Mouse (Mus musculus) midbrain, embryonic 13.5 days (tissue): Measurements from ENCODE around the gene Chil1. TPM values are rescaled to one million over a fixed set of nuclear protein-coding genes. Genes with fewer than 3 reads are reported as not detected.

Experiments
- ATAC-seq: fragments of 200-750 bp; cut with Nextera tagmentation; 2 replicates; pipeline ENCODE4 v1.8.0; 2017; ENCODE audit warnings: mild to moderate bottlenecking, moderate TSS enrichment, moderate library complexity
- H3K27ac ChIP-seq: fragments of 300-500 bp; sonication (generic); 2 replicates; pipeline ENCODE4 v1.5.1; 2015; ENCODE audit warnings: inconsistent platforms, mild to moderate bottlenecking, moderate library complexity
- H3K27me3 ChIP-seq: fragments of 300-500 bp; sonication (generic); 2 replicates; pipeline ENCODE4 v1.6.1; 2015; ENCODE audit warnings: mild to moderate bottlenecking, inconsistent platforms
- H3K36me3 ChIP-seq: fragments of 300-500 bp; sonication (generic); 2 replicates; pipeline ENCODE4 v1.6.1; 2015; ENCODE audit warnings: mild to moderate bottlenecking, inconsistent platforms
- H3K4me1 ChIP-seq: fragments of 300-500 bp; sonication (generic); replicated peaks from 2 replicates; pipeline ENCODE4 v1.6.1; 2015; ENCODE audit warnings: inconsistent platforms
- H3K4me2 ChIP-seq: fragments of 300-500 bp; sonication (generic); replicated peaks from 2 replicates; pipeline ENCODE4 v1.6.1; 2015; ENCODE audit warnings: moderate library complexity, mild to moderate bottlenecking, inconsistent platforms
- H3K4me3 ChIP-seq: fragments of 300-500 bp; sonication (generic); replicated peaks from 2 replicates; pipeline ENCODE4 v1.5.1; 2015; ENCODE audit warnings: mild to moderate bottlenecking, inconsistent platforms
- H3K9ac ChIP-seq: fragments of 300-500 bp; sonication (generic); replicated peaks from 2 replicates; pipeline ENCODE4 v1.6.1; 2015; ENCODE audit warnings: mild to moderate bottlenecking, inconsistent platforms
- H3K9me3 ChIP-seq: fragments of 300-500 bp; sonication (generic); 2 replicates; pipeline ENCODE4 v1.6.1; 2016; ENCODE audit warnings: mild to moderate bottlenecking, inconsistent platforms
- WGBS: fragments of 180-500 bp; shearing (Covaris S2); methylation state at CpG from one replicate; pipeline ENCODE4 v1.1.7; 2015; 5-methylcytosine and 5-hydroxymethylcytosine counted together
- polyA plus RNA-seq: library from polyadenylated mRNA; unstranded; fragments of >200 nt; fragmentation: Nextera tagmentation; extraction: Ambion mirVana; gene quantifications from 2 replicates; pipeline ENCODE4 v1.2.1, GENCODE M21; 2015

Gene Chil1
- polyA plus RNA-seq, 1 experiment from 2014 or later = 2.6 TPM

DNA sequence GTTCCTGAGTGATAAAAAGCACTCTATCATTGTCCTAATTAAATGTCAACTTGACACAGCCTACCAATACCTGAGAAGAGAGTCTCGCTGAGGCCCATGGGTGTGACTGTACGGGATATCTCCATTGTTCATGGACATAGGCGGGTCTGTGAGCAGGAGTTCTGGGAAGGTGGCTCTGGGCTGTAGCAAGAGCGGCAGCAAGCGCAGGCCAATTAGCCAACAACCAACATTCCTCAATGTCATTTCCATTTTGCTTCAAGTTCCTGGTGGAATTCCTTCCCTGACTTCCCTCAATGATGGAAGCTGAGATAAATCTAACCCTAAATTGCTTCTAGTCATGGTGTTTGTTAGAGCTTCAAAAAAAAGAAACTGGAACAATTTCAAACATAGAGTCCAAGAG lies 4.0 kb upstream of the Chil1 start:
- no peak for ATAC-seq
- H3K9ac ChIP-seq = no peak overlapping the region
- 0 out of 2 replicates have a peak, but pooled peaks cover 3% of the 10 kb centered on the region for H3K4me1 ChIP-seq
- H3K4me2 ChIP-seq = no peak overlapping the region
- H3K9me3 ChIP-seq = no peaks in the 10 kb centered on the region
- 92% methylated on average over 5 of the region's 5 CpGs for WGBS
- no peak overlapping the region for H3K4me3 ChIP-seq
- H3K27me3 ChIP-seq = no peaks in the 10 kb centered on the region
- no peaks in the 10 kb centered on the region for H3K36me3 ChIP-seq
- H3K27ac ChIP-seq = no peak overlapping the region

DNA sequence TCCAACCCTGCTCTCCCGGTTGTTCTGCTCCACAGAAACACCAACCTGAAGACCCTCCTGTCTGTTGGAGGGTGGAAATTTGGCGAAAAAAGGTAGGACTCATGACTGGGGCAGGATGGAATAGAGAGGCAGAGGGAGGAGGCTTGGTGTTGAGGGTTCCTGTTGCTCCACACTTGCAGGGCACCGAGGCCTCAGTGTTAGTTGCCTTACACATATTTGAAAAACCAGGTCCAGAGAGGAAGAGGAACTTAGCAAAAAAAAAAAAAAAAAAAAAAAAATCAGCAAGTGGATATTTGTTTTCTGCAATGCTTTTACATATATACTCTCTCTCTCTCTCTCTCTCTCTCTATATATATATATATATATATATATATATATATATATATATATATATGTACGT lies 2.1 kb downstream of the Chil1 start:
- no peaks in the 10 kb centered on the region for H3K36me3 ChIP-seq
- H3K9ac ChIP-seq = no peak overlapping the region
- 0 out of 2 replicates have a peak, but pooled peaks cover 9% of the 10 kb centered on the region for H3K27me3 ChIP-seq
- no peak for ATAC-seq
- no peaks in the 10 kb centered on the region for H3K9me3 ChIP-seq
- no peak overlapping the region for H3K4me3 ChIP-seq
- 95% methylated on average over 4 of the region's 4 CpGs for WGBS
- peaks cover 14% of the 10 kb centered on the region for H3K4me1 ChIP-seq
- H3K27ac ChIP-seq = no peak overlapping the region
- H3K4me2 ChIP-seq = no peak overlapping the region

DNA sequence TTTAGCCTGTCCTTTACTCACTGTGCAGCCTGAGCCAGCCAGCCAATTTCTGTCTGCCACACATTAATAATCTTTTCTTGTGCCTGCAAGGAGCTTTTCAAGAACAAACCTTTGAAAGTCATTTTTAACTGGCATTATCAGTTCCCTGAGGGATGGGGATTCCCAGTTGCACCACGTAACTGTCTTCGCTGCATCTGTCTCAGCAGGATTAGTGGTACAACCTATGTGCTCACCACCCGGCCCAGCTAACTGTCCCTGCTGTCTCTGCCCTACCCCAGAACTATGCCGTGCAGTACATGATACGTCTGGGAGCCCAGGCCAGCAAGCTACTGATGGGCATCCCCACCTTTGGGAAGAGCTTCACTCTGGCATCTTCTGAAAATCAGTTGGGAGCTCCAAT lies 6.2 kb downstream of the Chil1 start:
- 58% methylated on average over 5 of the region's 5 CpGs for WGBS
- no peaks in the 10 kb centered on the region for H3K36me3 ChIP-seq
- no peak overlapping the region for H3K4me3 ChIP-seq
- H3K27ac ChIP-seq = peak overlapping the region; percentile 45; the same call in 1 of the 2 replicates
- no peak overlapping the region for H3K4me2 ChIP-seq
- peaks cover 20% of the 10 kb centered on the region for H3K4me1 ChIP-seq
- H3K9me3 ChIP-seq = no peaks in the 10 kb centered on the region
- ATAC-seq = 0 out of 2 replicates have a peak, but pooled peaks have one; percentile 27
- H3K27me3 ChIP-seq = 0 out of 2 replicates have a peak, but pooled peaks cover 9% of the 10 kb centered on the region
- H3K9ac ChIP-seq = no peak overlapping the region

DNA sequence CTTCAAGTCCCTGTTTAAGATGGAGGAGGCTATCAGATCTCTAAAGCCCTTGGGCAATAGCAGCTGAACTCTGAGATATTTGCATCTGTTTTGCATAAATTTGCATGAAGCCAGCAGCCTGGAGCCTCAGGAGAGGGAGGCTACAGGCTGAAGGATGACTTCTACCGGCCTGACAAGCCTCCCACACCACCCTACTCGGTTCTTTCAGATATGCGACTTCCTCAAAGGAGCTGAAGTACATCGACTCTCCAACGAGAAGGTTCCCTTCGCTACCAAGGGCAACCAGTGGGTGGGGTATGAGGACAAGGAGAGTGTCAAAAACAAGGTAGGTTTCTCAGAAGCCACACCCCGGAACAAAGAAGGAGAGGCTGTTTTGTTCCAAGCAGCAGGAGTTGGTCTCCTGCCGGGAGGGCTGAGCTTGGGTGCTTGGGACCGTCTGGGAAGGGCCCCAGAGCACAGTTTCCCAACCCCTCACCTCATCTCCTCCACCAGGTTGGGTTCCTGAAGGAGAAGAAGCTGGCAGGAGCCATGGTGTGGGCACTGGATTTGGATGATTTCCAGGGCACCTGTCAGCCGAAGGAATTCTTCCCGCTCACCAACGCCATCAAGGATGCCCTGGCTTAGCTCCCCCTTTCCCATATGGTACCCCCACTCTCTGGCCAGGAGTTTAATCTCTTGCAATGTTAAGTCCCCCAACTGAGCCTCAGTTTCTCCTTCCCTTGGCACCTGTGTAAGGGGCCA lies 7.2 kb downstream of the Chil1 start:
- peak; percentile 66 for ATAC-seq
- Histone ChIP-seq H3K4me3 (no peak overlapping the region), H3K36me3 (no peaks in the 10 kb centered on the region), H3K4me2 (peak overlapping the region; percentile 4; the same call in 1 of the 2 replicates), H3K9me3 (no peaks in the 10 kb centered on the region), H3K9ac (no peak overlapping the region), H3K27ac (peak overlapping the region; percentile 45; the same call in 1 of the 2 replicates), H3K4me1 (peaks cover 20% of the 10 kb centered on the region), H3K27me3 (0 out of 2 replicates have a peak, but pooled peaks cover 4% of the 10 kb centered on the region)
- 26% methylated on average over 12 of the region's 12 CpGs for WGBS

DNA sequence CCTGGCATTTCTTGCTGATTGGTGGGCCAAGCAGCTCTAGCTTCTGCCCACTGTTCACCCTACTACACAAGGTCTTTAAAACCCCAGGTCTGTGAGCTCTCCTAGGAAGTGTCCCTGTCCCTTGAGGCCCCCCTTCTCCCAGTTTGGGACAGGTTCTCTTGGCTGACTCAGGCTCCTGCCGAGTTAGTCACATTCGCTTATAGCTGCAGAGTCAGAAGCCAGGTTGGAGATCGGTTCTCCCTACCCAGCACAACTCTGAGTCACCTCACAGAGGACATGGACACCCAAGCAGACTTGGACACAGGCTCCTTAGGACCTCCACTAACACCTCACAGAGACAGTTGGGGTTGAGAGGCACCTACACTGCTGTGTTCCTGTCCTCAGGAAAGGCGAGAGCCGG lies 9.2 kb downstream of the Chil1 start:
- Histone ChIP-seq H3K9me3 (no peaks in the 10 kb centered on the region), H3K27ac (no peak overlapping the region)
- 86% methylated on average over 5 of the region's 5 CpGs for WGBS

DNA sequence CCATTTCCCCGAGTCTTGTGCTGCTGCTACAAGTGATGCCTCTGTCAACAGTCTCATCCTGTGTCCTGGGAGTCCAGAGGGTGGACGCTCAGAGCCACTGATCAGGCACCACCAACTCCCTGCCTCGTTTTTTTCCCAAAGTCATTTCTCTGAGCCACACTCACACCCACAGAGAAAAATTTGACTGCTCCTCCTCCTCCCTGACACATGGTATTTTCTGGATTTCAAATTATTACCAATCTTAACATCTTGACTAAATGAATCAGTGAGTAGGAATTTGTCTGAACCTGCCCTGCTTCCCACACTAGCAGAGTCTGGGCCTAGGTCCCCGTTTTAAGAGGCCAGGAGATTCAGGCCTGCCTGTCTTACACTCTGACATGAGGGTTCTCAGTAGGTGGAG lies 10.0 kb downstream of the Chil1 start:
- no peaks in the 10 kb centered on the region for H3K9me3 ChIP-seq

More for the DNA sequence above, 9.2 kb downstream of the Chil1 start:
- no peak for ATAC-seq
- H3K36me3 ChIP-seq = no peaks in the 10 kb centered on the region
- no peak overlapping the region for H3K9ac ChIP-seq
- H3K4me1 ChIP-seq = peaks cover 27% of the 10 kb centered on the region
- H3K4me2 ChIP-seq = no peak overlapping the region
- 0 out of 2 replicates have a peak, but pooled peaks cover 2% of the 10 kb centered on the region for H3K27me3 ChIP-seq
- H3K4me3 ChIP-seq = no peak overlapping the region

DNA sequence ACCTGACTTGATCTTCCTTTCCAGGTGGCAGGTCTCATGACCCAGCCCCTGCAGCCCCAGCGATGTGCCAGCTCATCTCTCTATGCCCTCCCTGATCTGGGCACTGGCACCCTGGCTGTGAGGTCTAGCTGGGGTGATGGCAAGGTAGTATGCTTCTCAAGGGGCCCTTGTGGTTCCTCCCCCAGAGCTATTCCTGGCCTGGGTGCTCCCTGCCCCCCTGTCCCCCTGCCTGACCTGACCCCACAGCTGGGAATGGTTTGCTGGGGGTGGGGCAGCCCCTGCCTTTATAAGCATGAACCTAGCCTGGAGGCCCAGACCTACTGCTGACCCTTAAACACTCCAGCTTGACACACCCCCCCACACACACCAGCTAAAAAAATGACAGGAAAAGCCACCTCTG lies 11.2 kb downstream of the Chil1 start, which contains the start of gene Mybph:
Gene Mybph (plus strand): TSS at position 323 of the 400 bp plus-strand sequence.
- no peaks in the 10 kb centered on the region for H3K9me3 ChIP-seq
- no peak within 1 kb of the TSS for H3K4me2 ChIP-seq
- no peak within 1 kb of the TSS for H3K9ac ChIP-seq
- H3K27me3 ChIP-seq = no peaks in the 10 kb centered on the region
- no peaks in the 10 kb centered on the region for H3K36me3 ChIP-seq
- H3K4me1 ChIP-seq = peaks cover 23% of the 10 kb centered on the region
- no peak for ATAC-seq
- no peak within 1 kb of the TSS for H3K27ac ChIP-seq
- no peak within 1 kb of the TSS for H3K4me3 ChIP-seq
- WGBS = 94% methylated on average over 1 of the region's 1 CpGs

More for the DNA sequence above, 10.0 kb downstream of the Chil1 start:
- H3K27me3 ChIP-seq = no peaks in the 10 kb centered on the region
- no peak for ATAC-seq
- no peak overlapping the region for H3K9ac ChIP-seq
- peaks cover 27% of the 10 kb centered on the region for H3K4me1 ChIP-seq
- no peak overlapping the region for H3K4me3 ChIP-seq
- H3K4me2 ChIP-seq = no peak overlapping the region
- no peak overlapping the region for H3K27ac ChIP-seq
- 59% methylated on average over 4 of the region's 4 CpGs for WGBS
- H3K36me3 ChIP-seq = no peaks in the 10 kb centered on the region

DNA sequence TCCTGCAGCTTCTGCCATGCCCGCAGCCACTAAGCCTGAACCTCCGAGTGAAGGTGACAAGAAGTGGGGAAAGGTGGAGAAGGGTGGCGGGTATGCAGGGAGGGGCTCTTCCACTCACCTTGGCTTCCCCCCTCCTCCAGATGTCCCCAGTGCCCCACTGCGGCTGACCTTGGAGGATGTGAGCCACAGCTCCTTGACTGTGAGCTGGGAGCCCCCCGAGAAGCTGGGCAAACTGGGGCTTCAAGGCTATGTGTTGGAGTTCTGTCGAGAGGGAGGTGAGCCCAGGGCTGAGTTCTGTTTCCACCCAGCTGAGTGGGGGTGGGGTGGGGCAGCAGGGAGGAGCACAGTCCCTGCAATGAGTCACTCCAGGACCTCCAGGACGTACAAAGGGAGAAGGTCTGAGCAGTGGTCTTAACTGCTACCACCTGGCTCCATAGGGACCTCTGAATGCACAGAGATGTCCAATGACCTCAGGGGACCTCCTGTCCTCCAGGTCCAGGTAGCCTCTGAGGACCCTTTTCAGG lies 11.8 kb downstream of the Chil1 start:
- H3K36me3 ChIP-seq = no peaks in the 10 kb centered on the region
- no peak overlapping the region for H3K27ac ChIP-seq
- no peak overlapping the region for H3K4me3 ChIP-seq
- ATAC-seq = no peak
- 73% methylated on average over 7 of the region's 7 CpGs for WGBS
- H3K4me2 ChIP-seq = no peak overlapping the region
- no peaks in the 10 kb centered on the region for H3K27me3 ChIP-seq
- no peak overlapping the region for H3K9ac ChIP-seq
- no peaks in the 10 kb centered on the region for H3K9me3 ChIP-seq
- peaks cover 17% of the 10 kb centered on the region for H3K4me1 ChIP-seq

DNA sequence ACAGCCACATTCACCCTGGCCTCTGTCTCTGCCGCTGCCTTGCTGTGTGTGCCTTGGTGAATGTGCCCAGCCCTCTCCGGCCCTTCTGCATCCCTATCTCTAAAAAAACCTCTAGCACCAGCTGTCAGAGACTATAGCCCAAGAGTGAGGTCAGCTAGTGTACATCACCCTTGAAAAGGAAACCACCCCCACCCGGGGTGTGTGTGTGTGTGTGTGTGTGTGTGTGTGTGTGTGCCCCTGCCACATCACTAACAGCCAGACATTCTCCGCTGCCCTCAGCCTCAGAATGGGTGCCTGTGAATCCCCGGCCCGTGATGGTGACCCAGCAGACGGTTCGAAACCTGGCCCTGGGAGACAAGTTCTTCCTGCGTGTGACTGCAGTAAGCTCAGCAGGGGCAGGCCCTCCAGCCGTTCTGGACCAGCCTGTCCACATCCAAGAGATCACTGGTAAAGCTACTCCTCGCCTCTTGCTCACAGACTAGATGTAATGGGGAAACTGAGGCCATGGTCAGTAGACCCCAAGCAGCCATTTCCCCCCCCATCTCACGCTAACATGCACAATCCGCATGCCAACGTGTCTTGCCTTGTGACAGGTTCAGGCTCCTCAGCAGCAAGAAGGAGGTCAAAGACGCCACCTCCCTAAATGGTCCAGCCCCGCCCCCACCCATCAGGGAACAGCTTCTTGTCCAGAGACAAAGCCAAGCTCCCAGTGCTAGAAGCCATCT lies 12.5 kb downstream of the Chil1 start:
- no peak for ATAC-seq
- 77% methylated on average over 16 of the region's 16 CpGs for WGBS
- Histone ChIP-seq H3K9me3 (no peaks in the 10 kb centered on the region), H3K36me3 (no peaks in the 10 kb centered on the region), H3K4me1 (peaks cover 9% of the 10 kb centered on the region), H3K4me2 (no peak overlapping the region), H3K27me3 (no peaks in the 10 kb centered on the region), H3K4me3 (no peak overlapping the region), H3K9ac (no peak overlapping the region), H3K27ac (no peak overlapping the region)

DNA sequence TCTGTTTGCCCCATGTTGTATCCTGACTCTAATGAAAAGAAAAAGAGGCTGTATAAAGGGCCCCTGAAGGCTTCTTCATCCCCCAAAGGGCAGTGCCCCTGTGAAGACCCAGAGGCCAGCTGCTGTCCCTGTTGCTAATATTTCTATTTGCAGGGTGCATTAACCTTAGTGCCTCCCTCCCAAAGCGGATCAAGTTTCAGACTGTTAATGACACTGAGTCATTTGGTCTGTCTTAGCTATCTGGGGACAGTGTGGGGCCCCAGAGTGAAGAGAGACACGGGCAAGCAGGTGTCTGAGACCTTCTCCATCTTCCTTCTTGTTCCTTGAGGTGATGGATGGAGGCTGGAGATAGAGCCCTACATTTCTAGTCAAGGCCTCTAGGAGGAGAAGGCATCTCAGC lies 13.1 kb downstream of the Chil1 start:
- Histone ChIP-seq H3K27me3 (no peaks in the 10 kb centered on the region), H3K9me3 (no peaks in the 10 kb centered on the region), H3K9ac (no peak overlapping the region), H3K4me3 (no peak overlapping the region), H3K4me2 (no peak overlapping the region), H3K27ac (no peak overlapping the region), H3K36me3 (no peaks in the 10 kb centered on the region), H3K4me1 (peaks cover 8% of the 10 kb centered on the region; the same call in 1 of the 2 replicates)
- no peak for ATAC-seq
- 65% methylated on average over 2 of the region's 2 CpGs for WGBS

DNA sequence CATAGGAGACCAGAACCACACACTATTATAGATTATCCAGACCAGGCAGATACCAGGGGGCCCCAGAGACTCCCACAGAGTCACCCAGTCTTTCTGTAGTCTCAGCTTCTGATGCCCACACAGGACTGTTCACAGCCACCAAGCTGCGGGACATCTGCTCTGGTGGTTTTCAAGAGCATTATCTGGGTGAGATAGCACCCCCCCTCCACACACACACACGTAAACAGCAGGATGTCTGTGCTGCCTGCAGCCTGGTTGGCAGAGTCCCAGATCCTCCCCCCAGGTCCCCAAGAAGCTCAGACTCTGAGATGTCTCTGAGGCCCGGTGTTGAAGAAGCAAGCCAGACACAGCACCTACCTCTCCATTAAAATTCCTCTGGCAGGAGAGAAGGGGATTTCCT lies 13.6 kb downstream of the Chil1 start:
- no peak overlapping the region for H3K9ac ChIP-seq
- H3K27ac ChIP-seq = no peak overlapping the region
- peaks cover 8% of the 10 kb centered on the region; the same call in 1 of the 2 replicates for H3K4me1 ChIP-seq
- H3K36me3 ChIP-seq = no peaks in the 10 kb centered on the region
- no peak overlapping the region for H3K4me3 ChIP-seq
- no peaks in the 10 kb centered on the region for H3K27me3 ChIP-seq
- ATAC-seq = no peak
- no peaks in the 10 kb centered on the region for H3K9me3 ChIP-seq
- H3K4me2 ChIP-seq = no peak overlapping the region
- WGBS = 65% methylated on average over 3 of the region's 3 CpGs

DNA sequence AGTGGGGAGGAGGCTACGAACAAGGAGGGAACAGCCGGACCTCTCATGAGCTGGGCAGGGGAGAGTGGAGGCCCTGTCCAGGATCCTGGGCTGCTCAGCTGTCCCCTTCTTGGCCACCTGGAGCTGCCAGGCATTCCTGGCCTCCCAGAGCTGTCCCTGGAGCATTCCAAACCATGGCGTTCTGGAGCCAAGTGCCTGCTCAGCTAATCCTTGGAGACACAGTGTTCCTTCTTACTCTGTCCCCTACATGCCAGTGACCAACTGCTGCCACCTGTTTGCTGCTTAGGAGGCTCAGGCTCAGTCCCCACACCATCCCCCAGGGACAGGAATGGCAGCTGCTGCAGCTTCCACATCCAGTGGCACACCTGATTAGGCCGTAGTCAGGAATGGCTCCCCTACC lies 14.0 kb downstream of the Chil1 start:
- 49% methylated on average over 4 of the region's 4 CpGs for WGBS
- no peaks in the 10 kb centered on the region for H3K27me3 ChIP-seq
- H3K4me2 ChIP-seq = no peak overlapping the region
- no peak for ATAC-seq
- H3K4me1 ChIP-seq = peaks cover 8% of the 10 kb centered on the region; the same call in 1 of the 2 replicates
- no peak overlapping the region for H3K4me3 ChIP-seq
- H3K36me3 ChIP-seq = no peaks in the 10 kb centered on the region
- no peak overlapping the region for H3K9ac ChIP-seq
- H3K27ac ChIP-seq = no peak overlapping the region
- no peaks in the 10 kb centered on the region for H3K9me3 ChIP-seq
